Mouse (Mus musculus) lung, adult 2 months (tissue): ENCODE data around the gene Cpsf4.

Source experiments
- CTCF ChIP-seq: fragments of 200-500 bp; IDR thresholded peaks from 2 replicates; pipeline ENCODE4 v1.5.1; 2011; ENCODE audit warnings: mild to moderate bottlenecking, low read length, control low read depth; ENCODE audit not compliant: insufficient read depth
- POLR2A ChIP-seq: fragments of 200-500 bp; IDR thresholded peaks from 2 replicates; pipeline ENCODE4 v1.6.1; 2011; ENCODE audit warnings: low read depth, mild to moderate bottlenecking, control low read depth, low read length, borderline replicate concordance; ENCODE audit errors: extremely low read depth

- no peak for TF ChIP-seq CTCF
- TF ChIP-seq POLR2A: no peak
These were observed 38.0 kb downstream of the Cpsf4 start for GRCm38 (mm10) chr5:145205041-145205440.
